Mouse (Mus musculus) heart, embryonic 11.5 days (tissue): ENCODE results near the gene 0610037L13Rik. TPM values are rescaled to one million over a fixed set of nuclear protein-coding genes. Genes with fewer than 3 reads are reported as not detected.

Source experiments
- ATAC-seq: fragments of 200-750 bp; cut with Nextera tagmentation; replicated peaks from 2 replicates; pipeline ENCODE4 v1.8.0; 2017; ENCODE audit warnings: moderate library complexity; ENCODE audit not compliant: insufficient number of reproducible peaks, low FRiP score, low TSS enrichment
- H3K27ac ChIP-seq: fragments of 300-500 bp; sonication (generic); 2 replicates; pipeline ENCODE4 v1.5.1; 2014; ENCODE audit warnings: mild to moderate bottlenecking, low read depth, low read length
- H3K27me3 ChIP-seq: fragments of 300-500 bp; sonication (generic); 2 replicates; pipeline ENCODE4 v1.6.1; 2014; ENCODE audit warnings: mild to moderate bottlenecking, low read length, mixed read lengths; ENCODE audit not compliant: control insufficient read depth, insufficient read depth
- H3K36me3 ChIP-seq: fragments of 300-500 bp; sonication (generic); 2 replicates; pipeline ENCODE4 v1.6.1; 2014; ENCODE audit warnings: mild to moderate bottlenecking, low read length, moderate library complexity, mixed read lengths; ENCODE audit not compliant: control insufficient read depth, insufficient read depth
- H3K4me1 ChIP-seq: fragments of 300-500 bp; sonication (generic); 2 replicates; pipeline ENCODE4 v1.6.1; 2014; ENCODE audit warnings: low read length; ENCODE audit not compliant: control insufficient read depth, insufficient read depth
- H3K4me2 ChIP-seq: fragments of 300-500 bp; sonication (generic); 2 replicates; pipeline ENCODE4 v1.6.1; 2014; ENCODE audit warnings: mild to moderate bottlenecking, moderate library complexity
- H3K4me3 ChIP-seq: fragments of 300-500 bp; sonication (generic); 2 replicates; pipeline ENCODE4 v1.5.1; 2014; ENCODE audit warnings: low read depth, low read length
- H3K9ac ChIP-seq: fragments of 300-500 bp; sonication (generic); 2 replicates; pipeline ENCODE4 v1.6.1; 2014; ENCODE audit warnings: mild to moderate bottlenecking, low read depth, low read length, moderate library complexity
- H3K9me3 ChIP-seq: fragments of 300-500 bp; sonication (generic); replicated peaks from 2 replicates; pipeline ENCODE4 v1.6.1; 2016; ENCODE audit warnings: low read length; ENCODE audit not compliant: control insufficient read depth
- WGBS: fragments of 180-500 bp; shearing (Covaris S2); extraction: QIAGEN DNeasy Blood & Tissue Kit; methylation state at CpG from one replicate; pipeline ENCODE4 v1.1.7; 2014; ENCODE audit not compliant: insufficient replicate concordance; 5-methylcytosine and 5-hydroxymethylcytosine counted together
- polyA plus RNA-seq: library from polyadenylated mRNA; unstranded; fragments of >200 nt; fragmentation: Nextera tagmentation; extraction: Ambion mirVana; gene quantifications from 2 replicates; pipeline ENCODE4 v1.2.1, GENCODE M21; 2014

0610037L13Rik gene
- polyA plus RNA-seq, 1 experiment from 2014 or later: 106 TPM

DNA sequence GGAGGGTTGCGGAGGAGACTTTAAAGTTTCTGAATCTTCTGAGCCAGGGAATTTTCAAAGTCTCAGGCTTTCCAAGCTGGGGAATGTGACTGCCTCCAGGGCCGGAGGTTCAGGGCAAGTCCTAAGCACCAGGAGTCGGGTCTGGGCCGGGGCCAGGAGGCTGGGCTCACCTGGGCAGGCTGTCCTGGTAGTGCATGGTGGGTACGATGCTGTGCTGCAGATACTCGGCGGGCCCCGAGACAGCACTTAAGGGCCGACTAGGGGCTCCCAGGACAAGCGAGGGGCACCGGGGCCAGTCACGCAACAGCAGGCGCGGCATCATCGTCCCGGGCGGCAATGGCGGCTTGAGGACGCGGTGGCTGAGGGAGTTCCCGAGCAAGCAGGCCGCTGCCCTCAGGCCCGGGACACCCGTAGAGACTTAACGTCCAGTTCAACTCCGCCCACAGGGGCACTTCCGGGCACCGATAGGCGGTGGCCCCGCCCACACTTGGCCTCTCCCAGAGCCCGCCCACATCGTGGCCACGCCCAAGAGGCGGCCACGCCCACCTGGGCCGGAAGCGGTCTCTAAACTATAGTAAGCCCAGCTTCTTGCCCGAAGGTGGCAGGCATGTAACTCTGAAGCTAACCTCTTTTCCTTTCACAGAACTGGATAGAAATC is 33.7 kb downstream of the 0610037L13Rik start, which contains the start of gene Cpt2:
Gene Cpt2 (minus strand): TSS at position 466 of the 658 bp plus-strand sequence.
- Histone ChIP-seq H3K4me3 (peak within 1 kb of the TSS; percentile 84), H3K9ac (peak within 1 kb of the TSS; percentile 92), H3K27me3 (no peaks in the 10 kb centered on the region), H3K36me3 (no peaks in the 10 kb centered on the region), H3K4me1 (peaks cover 10% of the 10 kb centered on the region), H3K4me2 (peak within 1 kb of the TSS; percentile 92), H3K27ac (peak within 1 kb of the TSS; percentile 71; the same call in 1 of the 2 replicates), H3K9me3 (no peaks in the 10 kb centered on the region)
- ATAC-seq: peak; percentile 96
- 1% methylated on average over 38 of the region's 38 CpGs for WGBS

GRCm38 (mm10) chr4:107923803-107924194 is 34.2 kb downstream of the 0610037L13Rik start:
- peak; percentile 15; the same call in 1 of the 2 replicates for ATAC-seq
- H3K9ac ChIP-seq: no peak overlapping the region
- H3K4me3 ChIP-seq: peak overlapping the region; percentile 84
- H3K9me3 ChIP-seq: no peaks in the 10 kb centered on the region
- peaks cover 10% of the 10 kb centered on the region for H3K4me1 ChIP-seq
- H3K27me3 ChIP-seq: no peaks in the 10 kb centered on the region
- 44% methylated on average over 7 of the region's 7 CpGs for WGBS
- no peaks in the 10 kb centered on the region for H3K36me3 ChIP-seq
- peak overlapping the region; percentile 92 for H3K4me2 ChIP-seq
- no peak overlapping the region for H3K27ac ChIP-seq

DNA sequence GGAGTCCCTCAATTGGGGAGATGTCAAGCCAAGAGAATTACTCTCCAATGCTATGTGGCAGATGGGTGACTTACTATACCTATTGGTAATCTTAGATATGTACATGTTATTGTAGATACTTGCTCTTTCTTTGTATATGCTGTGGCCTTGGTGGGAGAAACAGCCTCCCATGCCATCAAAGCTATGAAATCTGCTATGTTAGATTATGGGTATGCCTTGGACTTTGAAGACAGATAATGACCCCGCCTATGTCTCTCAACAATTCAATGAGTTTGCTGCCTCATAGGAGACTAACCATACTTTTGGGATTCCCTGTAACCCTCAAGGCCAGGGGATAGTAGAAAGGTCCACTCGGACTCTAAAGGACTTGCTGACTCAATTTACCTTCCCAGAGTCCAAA is 38.7 kb downstream of the 0610037L13Rik start:
- no peaks in the 10 kb centered on the region for H3K9me3 ChIP-seq
- H3K27me3 ChIP-seq: no peaks in the 10 kb centered on the region
- WGBS: 69% methylated on average over 2 of the region's 2 CpGs
- no peaks in the 10 kb centered on the region for H3K4me1 ChIP-seq
- no peak overlapping the region for H3K9ac ChIP-seq
- H3K4me2 ChIP-seq: no peak overlapping the region
- H3K4me3 ChIP-seq: no peak overlapping the region
- no peak overlapping the region for H3K27ac ChIP-seq
- ATAC-seq: no peak
- no peaks in the 10 kb centered on the region for H3K36me3 ChIP-seq

GRCm38 (mm10) chr4:107928726-107929125 is 39.1 kb downstream of the 0610037L13Rik start:
- no peaks in the 10 kb centered on the region for H3K27me3 ChIP-seq
- H3K4me3 ChIP-seq: no peak overlapping the region
- no peak for ATAC-seq
- no peaks in the 10 kb centered on the region for H3K4me1 ChIP-seq
- WGBS: 73% methylated on average over 2 of the region's 2 CpGs
- no peaks in the 10 kb centered on the region for H3K36me3 ChIP-seq
- no peak overlapping the region for H3K27ac ChIP-seq
- no peak overlapping the region for H3K4me2 ChIP-seq
- no peaks in the 10 kb centered on the region for H3K9me3 ChIP-seq
- no peak overlapping the region for H3K9ac ChIP-seq

- H3K4me2 ChIP-seq: no peak overlapping the region
- ATAC-seq: no peak
- no peaks in the 10 kb centered on the region for H3K4me1 ChIP-seq
- H3K27ac ChIP-seq: no peak overlapping the region
- H3K9me3 ChIP-seq: no peaks in the 10 kb centered on the region
- 65% methylated on average over 3 of the region's 3 CpGs for WGBS
- no peak overlapping the region for H3K9ac ChIP-seq
- no peaks in the 10 kb centered on the region for H3K27me3 ChIP-seq
- no peak overlapping the region for H3K4me3 ChIP-seq
- no peaks in the 10 kb centered on the region for H3K36me3 ChIP-seq
These were observed 41.8 kb downstream of the 0610037L13Rik start for GRCm38 (mm10) chr4:107931453-107931852.

DNA sequence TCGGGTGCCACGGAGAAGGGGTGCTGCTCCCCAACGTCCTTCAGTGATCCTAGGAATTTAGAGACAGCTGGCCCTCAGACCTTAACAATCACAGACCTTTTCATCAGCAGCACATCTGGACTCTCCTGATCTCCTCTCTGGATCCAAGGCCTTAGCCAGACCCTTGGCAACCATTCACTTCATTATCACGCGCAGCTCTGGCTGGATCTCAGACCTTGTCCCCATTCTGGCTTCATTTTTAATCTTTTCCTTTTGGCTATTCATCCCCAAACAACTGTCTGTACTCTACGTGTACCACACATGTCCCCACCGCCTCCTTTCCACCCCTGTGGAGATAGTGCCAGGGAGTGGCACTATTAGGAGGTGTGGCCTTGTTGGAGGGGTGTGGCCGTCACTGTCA is 43.6 kb downstream of the 0610037L13Rik start:
- H3K4me1 ChIP-seq: no peaks in the 10 kb centered on the region
- H3K36me3 ChIP-seq: no peaks in the 10 kb centered on the region
- no peak for ATAC-seq
- no peak overlapping the region for H3K27ac ChIP-seq
- 76% methylated on average over 8 of the region's 8 CpGs for WGBS
- no peaks in the 10 kb centered on the region for H3K27me3 ChIP-seq
- no peaks in the 10 kb centered on the region for H3K9me3 ChIP-seq
- H3K9ac ChIP-seq: no peak overlapping the region
- no peak overlapping the region for H3K4me3 ChIP-seq
- H3K4me2 ChIP-seq: no peak overlapping the region

- Histone ChIP-seq H3K4me2 (no peak overlapping the region), H3K4me3 (no peak overlapping the region), H3K9ac (no peak overlapping the region), H3K27ac (no peak overlapping the region), H3K27me3 (no peaks in the 10 kb centered on the region), H3K9me3 (no peaks in the 10 kb centered on the region), H3K36me3 (no peaks in the 10 kb centered on the region), H3K4me1 (no peaks in the 10 kb centered on the region)
- 63% methylated on average over 3 of the region's 3 CpGs for WGBS
- no peak for ATAC-seq
These were observed 45.6 kb downstream of the 0610037L13Rik start for GRCm38 (mm10) chr4:107935254-107935653.

DNA sequence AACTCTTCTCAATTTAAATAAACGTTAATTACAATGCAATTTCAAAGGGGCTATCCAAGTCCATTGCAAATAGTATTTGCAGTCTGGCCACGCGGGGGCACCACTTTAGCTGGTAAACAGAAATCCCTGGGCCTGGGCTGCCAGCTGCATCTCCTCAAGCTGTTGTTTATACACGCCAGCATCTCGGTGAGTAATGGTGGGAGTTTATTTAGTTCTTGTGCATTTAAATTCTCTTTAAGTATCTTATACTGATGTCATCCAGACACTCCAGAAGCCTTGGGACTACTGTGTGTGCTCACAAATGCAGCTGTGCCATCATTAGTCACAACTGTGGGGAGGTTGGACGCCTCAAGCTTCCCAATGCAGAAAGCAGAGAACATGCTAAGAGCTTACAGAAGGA is 47.7 kb downstream of the 0610037L13Rik start:
- no peak for ATAC-seq
- 21% methylated on average over 6 of the region's 6 CpGs for WGBS
- Histone ChIP-seq H3K36me3 (no peaks in the 10 kb centered on the region), H3K4me1 (no peaks in the 10 kb centered on the region), H3K9me3 (no peaks in the 10 kb centered on the region), H3K27ac (no peak overlapping the region), H3K27me3 (no peaks in the 10 kb centered on the region), H3K4me3 (no peak overlapping the region), H3K4me2 (no peak overlapping the region), H3K9ac (no peak overlapping the region)

GRCm38 (mm10) chr4:107938124-107938523 is 48.5 kb downstream of the 0610037L13Rik start:
- no peaks in the 10 kb centered on the region for H3K9me3 ChIP-seq
- H3K4me2 ChIP-seq: no peak overlapping the region
- no peaks in the 10 kb centered on the region for H3K27me3 ChIP-seq
- H3K9ac ChIP-seq: no peak overlapping the region
- no peak for ATAC-seq
- no peaks in the 10 kb centered on the region for H3K36me3 ChIP-seq
- 77% methylated on average over 2 of the region's 2 CpGs for WGBS
- no peak overlapping the region for H3K4me3 ChIP-seq
- no peak overlapping the region for H3K27ac ChIP-seq
- no peaks in the 10 kb centered on the region for H3K4me1 ChIP-seq
